Mouse (Mus musculus) heart, postnatal 0 days (tissue): Measurements from ENCODE around the gene Abhd14b. TPM values are rescaled to one million over a fixed set of nuclear protein-coding genes. Genes with fewer than 3 reads are reported as not detected.
A peak's percentile ranks its signal among the peaks of the same experiment; 100 is the strongest.

ENCODE experiments used
- ATAC-seq: fragments of 200-750 bp; cut with Nextera tagmentation; 2 replicates; pipeline ENCODE4 v1.8.0; 2017; ENCODE audit warnings: low read depth, moderate number of reproducible peaks, moderate library complexity; ENCODE audit not compliant: insufficient read depth
- DNase-seq: peaks from one replicate; pipeline ENCODE4 v3.0.0-alpha.2; 2016; ENCODE audit warnings: low spot score
- H3K27ac ChIP-seq: fragments of 300-500 bp; sonication (generic); 2 replicates; pipeline ENCODE4 v1.5.1; 2014; ENCODE audit warnings: low read depth, mild to moderate bottlenecking
- H3K27me3 ChIP-seq: fragments of 300-500 bp; sonication (generic); 2 replicates; pipeline ENCODE4 v1.6.1; 2014; ENCODE audit warnings: low read length, mixed read lengths; ENCODE audit not compliant: control insufficient read depth, insufficient read depth
- H3K36me3 ChIP-seq: fragments of 300-500 bp; sonication (generic); replicated peaks from 2 replicates; pipeline ENCODE4 v1.6.1; 2014; ENCODE audit warnings: low read length, mixed read lengths; ENCODE audit not compliant: control insufficient read depth, insufficient read depth
- H3K4me1 ChIP-seq: fragments of 300-500 bp; sonication (generic); 2 replicates; pipeline ENCODE4 v1.6.1; 2014; ENCODE audit warnings: antibody characterized with exemption; ENCODE audit not compliant: control insufficient read depth, insufficient read depth
- H3K4me2 ChIP-seq: fragments of 300-500 bp; sonication (generic); 2 replicates; pipeline ENCODE4 v1.6.1; 2014; ENCODE audit warnings: low read depth, mild to moderate bottlenecking, low read length, moderate library complexity
- H3K4me3 ChIP-seq: fragments of 300-500 bp; sonication (generic); 2 replicates; pipeline ENCODE4 v1.5.1; 2014; ENCODE audit warnings: low read depth, low read length
- H3K9ac ChIP-seq: fragments of 300-500 bp; sonication (generic); replicated peaks from 2 replicates; pipeline ENCODE4 v1.6.1; 2014; ENCODE audit warnings: low read depth, low read length, mixed read lengths
- H3K9me3 ChIP-seq: fragments of 300-500 bp; sonication (generic); replicated peaks from 2 replicates; pipeline ENCODE4 v1.6.1; 2016; ENCODE audit warnings: low read length; ENCODE audit not compliant: control insufficient read depth
- CTCF ChIP-seq: IDR thresholded peaks from 2 replicates; pipeline ENCODE4 v1.5.1; 2016; ENCODE audit warnings: antibody characterized with exemption, control low read depth, low read depth
- EP300 ChIP-seq: IDR thresholded peaks from 2 replicates; pipeline ENCODE4 v1.6.1; 2016; ENCODE audit warnings: antibody characterized with exemption, low read depth
- WGBS: fragments of 180-500 bp; shearing (Covaris S2); extraction: QIAGEN DNeasy Blood & Tissue Kit; methylation state at CpG from one replicate; pipeline ENCODE4 v1.1.7; 2014; 5-methylcytosine and 5-hydroxymethylcytosine counted together
- polyA plus RNA-seq: library from polyadenylated mRNA; unstranded; fragments of >200 nt; fragmentation: Nextera tagmentation; extraction: Ambion mirVana; gene quantifications from 2 replicates; pipeline ENCODE4 v1.2.1, GENCODE M21; 2015
- total RNA-seq: library from RNA; depleted of rRNA; stranded (reverse); fragments of >200 nt; gene quantifications from 2 replicates; pipeline ENCODE4 v1.2.3, GENCODE M21; 2014; ENCODE audit warnings: low replicate concordance

Abhd14b gene
- total and polyA plus RNA-seq, 2 experiments from 2014 or later, result 5.3 to 46.8 TPM

- Histone ChIP-seq H3K27me3 (no peaks in the 10 kb centered on the region), H3K4me1 (peaks cover 32% of the 10 kb centered on the region), H3K9ac (no peak overlapping the region), H3K36me3 (no peaks in the 10 kb centered on the region), H3K9me3 (no peaks in the 10 kb centered on the region), H3K4me3 (no peak overlapping the region), H3K4me2 (no peak overlapping the region), H3K27ac (no peak overlapping the region)
- 74% methylated on average over 5 of the region's 5 CpGs for WGBS
- DNase-seq, result no peak
- no peak for ATAC-seq
- no peak for TF ChIP-seq EP300
- TF ChIP-seq CTCF, result no peak
Measured at GRCm38 (mm10) chr9:106473753-106474105, 26.5 kb downstream of the Abhd14b start.

GRCm38 (mm10) chr9:106474456-106474855 lies 27.2 kb downstream of the Abhd14b start:
- Histone ChIP-seq H3K27me3 (no peaks in the 10 kb centered on the region), H3K4me2 (no peak overlapping the region), H3K36me3 (no peaks in the 10 kb centered on the region), H3K4me3 (no peak overlapping the region), H3K9me3 (no peaks in the 10 kb centered on the region), H3K9ac (no peak overlapping the region), H3K27ac (no peak overlapping the region), H3K4me1 (peaks cover 32% of the 10 kb centered on the region)
- WGBS, result 4% methylated on average over 6 of the region's 6 CpGs
- TF ChIP-seq EP300, result no peak
- TF ChIP-seq CTCF, result peak; percentile 70
- ATAC-seq (0 out of 2 replicates have a peak, but pooled peaks have one; percentile 1), DNase-seq (peak; percentile 68)

- H3K36me3 ChIP-seq, result no peaks in the 10 kb centered on the region
- TF ChIP-seq CTCF, result no peak
- TF ChIP-seq EP300, result no peak
- WGBS, result 66% methylated on average over 7 of the region's 7 CpGs
- peaks cover 32% of the 10 kb centered on the region for H3K4me1 ChIP-seq
- no peak for ATAC-seq
- H3K4me3 ChIP-seq, result no peak overlapping the region
- no peaks in the 10 kb centered on the region for H3K9me3 ChIP-seq
- 0 out of 2 replicates have a peak overlapping the region, but pooled peaks have one; percentile 56 for H3K4me2 ChIP-seq
- H3K9ac ChIP-seq, result no peak overlapping the region
- DNase-seq, result no peak
- no peak overlapping the region for H3K27ac ChIP-seq
- no peaks in the 10 kb centered on the region for H3K27me3 ChIP-seq
Measured at GRCm38 (mm10) chr9:106475046-106475445, 27.8 kb downstream of the Abhd14b start.

- peak within 1 kb of the TSS; percentile 74 for H3K27ac ChIP-seq
- H3K36me3 ChIP-seq, result peaks cover 3% of the 10 kb centered on the region; the same call in 1 of the 2 replicates
- H3K9ac ChIP-seq, result peak within 1 kb of the TSS; percentile 39
- peak within 1 kb of the TSS; percentile 19 for H3K4me3 ChIP-seq
- peaks cover 32% of the 10 kb centered on the region for H3K4me1 ChIP-seq
- no peak for DNase-seq
- no peak for ATAC-seq
- H3K4me2 ChIP-seq, result peak within 1 kb of the TSS; percentile 56
- no peaks in the 10 kb centered on the region for H3K27me3 ChIP-seq
- 84% methylated on average over 10 of the region's 10 CpGs for WGBS
- H3K9me3 ChIP-seq, result no peaks in the 10 kb centered on the region
- no peak for TF ChIP-seq CTCF
- TF ChIP-seq EP300, result no peak
Measured at GRCm38 (mm10) chr9:106475663-106476001, 28.4 kb downstream of the Abhd14b start, which contains the start of gene Rrp9. Rrp9 (plus strand) TSS chr9:106475963.

- Histone ChIP-seq H3K4me2 (peak overlapping the region; percentile 56), H3K27ac (peak overlapping the region; percentile 74), H3K9me3 (no peaks in the 10 kb centered on the region), H3K27me3 (no peaks in the 10 kb centered on the region), H3K4me3 (peak overlapping the region; percentile 19), H3K36me3 (peaks cover 8% of the 10 kb centered on the region), H3K9ac (peak overlapping the region; percentile 39), H3K4me1 (peaks cover 32% of the 10 kb centered on the region)
- WGBS, result 20% methylated on average over 16 of the region's 16 CpGs
- TF ChIP-seq CTCF (no peak), EP300 (no peak)
- DNase-seq (peak; percentile 61), ATAC-seq (peak; percentile 37)
Measured at GRCm38 (mm10) chr9:106476002-106476923, 29.0 kb downstream of the Abhd14b start.
